Mouse (Mus musculus) liver, postnatal 0 days (tissue): Measurements from ENCODE around the gene Zkscan16. TPM values are rescaled to one million over a fixed set of nuclear protein-coding genes. Genes with fewer than 3 reads are reported as not detected.

Experiments used
- ATAC-seq: fragments of 200-750 bp; cut with Nextera tagmentation; 2 replicates; pipeline ENCODE4 v1.8.0; 2017; ENCODE audit warnings: mild to moderate bottlenecking, moderate library complexity
- DNase-seq: peaks from one replicate; pipeline ENCODE4 v3.0.0-alpha.2; 2016
- H3K27ac ChIP-seq: fragments of 300-500 bp; sonication (generic); 2 replicates; pipeline ENCODE4 v1.5.1; 2014; ENCODE audit warnings: antibody characterized with exemption, moderate library complexity, mild to moderate bottlenecking, low read depth
- H3K27me3 ChIP-seq: fragments of 300-500 bp; sonication (generic); 2 replicates; pipeline ENCODE4 v1.6.1; 2014; ENCODE audit warnings: low read length, control low read depth, mixed read lengths; ENCODE audit not compliant: insufficient read depth
- H3K36me3 ChIP-seq: fragments of 300-500 bp; sonication (generic); replicated peaks from 2 replicates; pipeline ENCODE4 v1.6.1; 2014; ENCODE audit warnings: mild to moderate bottlenecking, control low read depth, low read length, moderate library complexity, mixed read lengths; ENCODE audit not compliant: insufficient read depth
- H3K4me1 ChIP-seq: fragments of 300-500 bp; sonication (generic); 2 replicates; pipeline ENCODE4 v1.6.1; 2014; ENCODE audit warnings: antibody characterized with exemption, mild to moderate bottlenecking, control low read depth; ENCODE audit not compliant: insufficient read depth
- H3K4me2 ChIP-seq: fragments of 300-500 bp; sonication (generic); 2 replicates; pipeline ENCODE4 v1.6.1; 2014; ENCODE audit warnings: low read depth, mild to moderate bottlenecking, low read length, moderate library complexity, mixed read lengths
- H3K4me3 ChIP-seq: fragments of 300-500 bp; sonication (generic); 2 replicates; pipeline ENCODE4 v1.5.1; 2014; ENCODE audit warnings: low read depth, low read length
- H3K9ac ChIP-seq: fragments of 300-500 bp; sonication (generic); replicated peaks from 2 replicates; pipeline ENCODE4 v1.6.1; 2014; ENCODE audit warnings: mild to moderate bottlenecking, moderate library complexity
- H3K9me3 ChIP-seq: fragments of 300-500 bp; sonication (generic); 2 replicates; pipeline ENCODE4 v1.6.1; 2016; ENCODE audit warnings: mild to moderate bottlenecking, control low read depth, low read length, mixed read lengths
- CTCF ChIP-seq: sonication (generic); IDR thresholded peaks from 2 replicates; pipeline ENCODE4 v1.5.1; 2016; ENCODE audit warnings: antibody characterized with exemption, low read depth
- EP300 ChIP-seq: IDR thresholded peaks from 2 replicates; pipeline ENCODE4 v1.6.1; 2016; ENCODE audit warnings: antibody characterized with exemption, low read depth, mild to moderate bottlenecking
- WGBS: fragments of 180-500 bp; shearing (Covaris S2); extraction: QIAGEN DNeasy Blood & Tissue Kit; methylation state at CpG from one replicate; pipeline ENCODE4 v1.1.7; 2014; ENCODE audit not compliant: insufficient replicate concordance; 5-methylcytosine and 5-hydroxymethylcytosine counted together
- polyA plus RNA-seq: library from polyadenylated mRNA; unstranded; fragments of >200 nt; fragmentation: Nextera tagmentation; extraction: Ambion mirVana; gene quantifications from 2 replicates; pipeline ENCODE4 v1.2.1, GENCODE M21; 2015

Gene Zkscan16
- polyA plus RNA-seq, 1 experiment from 2014 or later, result 0.06 TPM

- Histone ChIP-seq H3K4me1 (peaks cover 3% of the 10 kb centered on the region), H3K27ac (no peak overlapping the region), H3K4me2 (no peak overlapping the region), H3K4me3 (no peak overlapping the region), H3K9ac (no peak overlapping the region), H3K36me3 (0 out of 2 replicates have a peak, but pooled peaks cover 7% of the 10 kb centered on the region), H3K9me3 (no peaks in the 10 kb centered on the region), H3K27me3 (no peaks in the 10 kb centered on the region)
- no peak for ATAC-seq
- no peak for DNase-seq
- 78% methylated on average over 6 of the region's 6 CpGs for WGBS
- TF ChIP-seq EP300 (no peak), CTCF (no peak)
These were observed 38.0 kb downstream of the Zkscan16 start for GRCm38 (mm10) chr4:58981421-58981820.

GRCm38 (mm10) chr4:58982806-58983205 is 39.4 kb downstream of the Zkscan16 start:
- Histone ChIP-seq H3K9ac (no peak overlapping the region), H3K4me3 (no peak overlapping the region), H3K9me3 (no peaks in the 10 kb centered on the region), H3K4me2 (no peak overlapping the region), H3K27ac (no peak overlapping the region), H3K36me3 (0 out of 2 replicates have a peak, but pooled peaks cover 7% of the 10 kb centered on the region), H3K27me3 (no peaks in the 10 kb centered on the region), H3K4me1 (peaks cover 13% of the 10 kb centered on the region)
- 82% methylated on average over 8 of the region's 8 CpGs for WGBS
- TF ChIP-seq CTCF (no peak), EP300 (no peak)
- DNase-seq (no peak), ATAC-seq (no peak)

DNA sequence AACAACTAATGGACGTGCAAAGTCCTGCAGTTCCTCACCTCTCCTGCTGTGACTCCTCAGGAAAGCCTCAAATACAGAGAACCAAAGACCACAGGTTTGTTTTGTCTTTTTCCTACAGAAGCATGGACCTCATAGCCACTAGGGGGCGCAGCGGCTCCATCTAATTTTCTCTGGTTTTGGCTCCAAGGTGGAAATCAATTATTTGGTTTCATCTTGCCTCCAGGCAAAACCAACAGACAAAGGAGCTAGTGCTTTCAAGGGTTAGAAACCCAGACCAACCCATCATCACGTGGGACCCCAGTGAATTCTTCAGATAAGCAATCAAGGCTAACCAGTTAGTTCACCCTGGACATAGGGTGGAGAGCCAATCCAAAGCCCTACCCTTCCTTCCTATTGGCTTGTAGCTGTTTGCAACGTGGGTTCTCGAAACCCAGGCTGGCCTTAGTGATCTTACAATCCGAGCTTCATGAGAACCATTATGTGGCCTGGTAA is 41.8 kb downstream of the Zkscan16 start:
- TF ChIP-seq CTCF (peak; percentile 92), EP300 (no peak)
- Histone ChIP-seq H3K4me2 (peak overlapping the region; percentile 11; the same call in 1 of the 2 replicates), H3K4me1 (peaks cover 15% of the 10 kb centered on the region), H3K4me3 (no peak overlapping the region), H3K9ac (no peak overlapping the region), H3K27ac (no peak overlapping the region), H3K27me3 (no peaks in the 10 kb centered on the region), H3K9me3 (no peaks in the 10 kb centered on the region), H3K36me3 (0 out of 2 replicates have a peak, but pooled peaks cover 5% of the 10 kb centered on the region)
- WGBS, result 8% methylated on average over 7 of the region's 7 CpGs
- ATAC-seq, result peak; percentile 28
- peak; percentile 87 for DNase-seq

GRCm38 (mm10) chr4:58986540-58987190 is 43.2 kb downstream of the Zkscan16 start, which contains the start of gene Ptgr1:
Gene Ptgr1, minus strand, starts transcription at chr4:58987119.
- Histone ChIP-seq H3K4me3 (peak within 1 kb of the TSS; percentile 59), H3K27me3 (no peaks in the 10 kb centered on the region), H3K9ac (peak within 1 kb of the TSS; percentile 63), H3K4me2 (peak within 1 kb of the TSS; percentile 79), H3K36me3 (0 out of 2 replicates have a peak, but pooled peaks cover 5% of the 10 kb centered on the region), H3K27ac (peak within 1 kb of the TSS; percentile 30), H3K4me1 (peaks cover 25% of the 10 kb centered on the region), H3K9me3 (no peaks in the 10 kb centered on the region)
- ATAC-seq (peak; percentile 66), DNase-seq (peak; percentile 86)
- TF ChIP-seq CTCF (no peak), EP300 (no peak)
- WGBS, result under 1% methylated on average over 28 of the region's 28 CpGs

DNA sequence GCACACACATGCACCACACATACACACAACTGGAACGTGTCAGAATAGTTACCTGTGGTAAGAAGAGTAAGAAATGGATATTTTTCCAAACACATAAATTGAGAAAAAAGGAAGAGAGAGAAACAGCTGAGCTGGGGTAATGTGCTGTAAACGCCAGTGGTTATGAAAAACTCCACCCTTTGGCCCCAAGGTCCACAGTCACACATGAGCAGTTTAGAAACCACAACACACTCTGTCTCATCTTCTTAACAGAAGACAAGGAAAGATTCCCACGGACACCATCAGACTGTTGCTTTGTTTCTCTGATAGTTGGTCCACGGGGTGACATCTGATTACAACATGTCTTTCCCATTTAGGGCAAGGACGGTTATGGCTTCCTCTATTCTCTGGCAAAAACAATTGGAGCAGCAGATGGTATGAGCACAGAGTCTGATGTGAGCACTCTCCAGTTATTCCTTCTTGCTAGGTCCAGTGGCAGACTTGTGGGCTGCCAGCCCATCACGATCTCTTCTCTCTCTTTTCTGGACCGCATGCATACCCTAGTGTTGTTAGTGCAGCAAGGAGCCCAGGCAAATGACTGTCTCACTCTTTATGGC is 46.0 kb downstream of the Zkscan16 start:
- no peak overlapping the region for H3K4me2 ChIP-seq
- H3K36me3 ChIP-seq, result no peaks in the 10 kb centered on the region
- H3K4me3 ChIP-seq, result no peak overlapping the region
- WGBS, result 49% methylated on average over 7 of the region's 7 CpGs
- DNase-seq (no peak), ATAC-seq (no peak)
- no peaks in the 10 kb centered on the region for H3K27me3 ChIP-seq
- no peak for TF ChIP-seq CTCF
- H3K9me3 ChIP-seq, result no peaks in the 10 kb centered on the region
- H3K9ac ChIP-seq, result no peak overlapping the region
- H3K4me1 ChIP-seq, result peaks cover 38% of the 10 kb centered on the region
- H3K27ac ChIP-seq, result no peak overlapping the region

- no peaks in the 10 kb centered on the region for H3K9me3 ChIP-seq
- H3K36me3 ChIP-seq, result no peaks in the 10 kb centered on the region
- no peak overlapping the region for H3K9ac ChIP-seq
- DNase-seq, result no peak
- no peak overlapping the region for H3K27ac ChIP-seq
- no peak overlapping the region for H3K4me3 ChIP-seq
- TF ChIP-seq CTCF (no peak), EP300 (no peak)
- ATAC-seq, result peak; percentile 49
- H3K4me1 ChIP-seq, result peaks cover 34% of the 10 kb centered on the region
- H3K4me2 ChIP-seq, result no peak overlapping the region
- 69% methylated on average over 17 of the region's 17 CpGs for WGBS
- H3K27me3 ChIP-seq, result no peaks in the 10 kb centered on the region
These were observed 47.4 kb downstream of the Zkscan16 start for GRCm38 (mm10) chr4:58990609-58991434.
